Mouse (Mus musculus) c-Kit-positive CD71-negative TER-119-negative erythroid progenitor cells, embryonic 14.5 days (primary cell): Measurements from ENCODE around the gene Ptpn7.
A peak's percentile ranks its signal among the peaks of the same experiment; 100 is the strongest.

ENCODE experiments used
- DNase-seq: peaks from one replicate; pipeline ENCODE4 v3.0.0-alpha.2; 2013; ENCODE audit warnings: low read depth

The Ptpn7 gene

GRCm38 (mm10) chr1:135128986-135129385 is 3.5 kb upstream of the Ptpn7 start:
- DNase-seq: no peak

GRCm38 (mm10) chr1:135129543-135130183 is 2.8 kb upstream of the Ptpn7 start:
- DNase-seq: no peak

GRCm38 (mm10) chr1:135130376-135131018 is 2.0 kb upstream of the Ptpn7 start:
- no peak for DNase-seq

- DNase-seq: no peak
These were observed 1.5 kb upstream of the Ptpn7 start for GRCm38 (mm10) chr1:135131034-135131433.

- DNase-seq: no peak
These were observed 940 bp upstream of the Ptpn7 start for GRCm38 (mm10) chr1:135131560-135131959.

GRCm38 (mm10) chr1:135132893-135133369 is 431 bp downstream of the Ptpn7 start:
- DNase-seq: no peak

GRCm38 (mm10) chr1:135133678-135134435 is 1.4 kb downstream of the Ptpn7 start:
- no peak for DNase-seq

- DNase-seq: no peak
These were observed 2.7 kb downstream of the Ptpn7 start for GRCm38 (mm10) chr1:135135111-135135787.

GRCm38 (mm10) chr1:135136500-135136899 is 4.0 kb downstream of the Ptpn7 start:
- peak; percentile 85 for DNase-seq

GRCm38 (mm10) chr1:135139906-135140305 is 7.4 kb downstream of the Ptpn7 start:
- DNase-seq: no peak

- no peak for DNase-seq
These were observed 10.0 kb downstream of the Ptpn7 start for GRCm38 (mm10) chr1:135142452-135142851.

- DNase-seq: no peak
These were observed 11.4 kb downstream of the Ptpn7 start for GRCm38 (mm10) chr1:135143940-135144339.

- DNase-seq: no peak
These were observed 13.8 kb downstream of the Ptpn7 start, which contains the start of gene Arl8a for GRCm38 (mm10) chr1:135146077-135146945. Arl8a (plus strand) TSS chr1:135146824.

- peak; percentile 74 for DNase-seq
These were observed 14.6 kb downstream of the Ptpn7 start for GRCm38 (mm10) chr1:135146946-135147701.

GRCm38 (mm10) chr1:135147702-135148058 is 15.2 kb downstream of the Ptpn7 start:
- DNase-seq: no peak

GRCm38 (mm10) chr1:135148476-135148875 is 16.0 kb downstream of the Ptpn7 start:
- DNase-seq: no peak

GRCm38 (mm10) chr1:135148996-135149395 is 16.5 kb downstream of the Ptpn7 start:
- no peak for DNase-seq

GRCm38 (mm10) chr1:135154011-135154410 is 21.5 kb downstream of the Ptpn7 start:
- DNase-seq: no peak

- peak; percentile 72 for DNase-seq
These were observed 22.0 kb downstream of the Ptpn7 start for GRCm38 (mm10) chr1:135154411-135154959.

GRCm38 (mm10) chr1:135156300-135156699 is 23.8 kb downstream of the Ptpn7 start:
- no peak for DNase-seq
